Mouse (Mus musculus): Measurements from ENCODE around the gene Rad51. TPM values are rescaled to one million over a fixed set of nuclear protein-coding genes. Genes with fewer than 3 reads are reported as not detected.
A peak's percentile ranks its signal among the peaks of the same experiment; 100 is the strongest.

Rad51 gene
- polyA plus RNA-seq, 1 experiment from 2014 or later = 10.6 TPM

DNA sequence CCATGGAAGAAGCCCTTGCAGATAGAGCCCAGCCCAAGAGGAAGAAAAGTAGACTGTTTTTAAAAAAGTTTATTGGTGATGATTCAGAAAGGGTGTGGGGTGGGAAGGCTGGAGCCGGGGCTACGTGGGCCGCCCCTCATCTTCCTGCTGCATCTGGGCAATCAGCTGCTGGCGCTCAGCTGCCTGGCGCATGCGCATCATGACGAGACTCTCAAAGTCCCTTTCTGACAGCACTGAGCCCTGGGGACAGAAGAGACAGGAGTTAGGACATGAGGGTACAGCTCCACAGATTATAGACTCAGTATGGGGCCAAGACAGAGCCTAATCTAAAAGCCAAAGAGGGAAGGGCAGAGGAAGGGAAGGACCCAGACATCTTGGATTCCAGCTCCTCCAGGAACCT lies 59.9 kb downstream of the Rad51 start:
- Histone ChIP-seq H3K4me3 (ENCODE audit: low read length) (no peak overlapping the region), H3K36me3 (ENCODE audit: control insufficient read depth, insufficient read depth, low read length) (peaks cover 6% of the 10 kb centered on the region; the same call in 1 of the 2 replicates), H3K9me3 (ENCODE audit: control insufficient read depth, low read length) (no peaks in the 10 kb centered on the region), H3K4me2 (ENCODE audit: low read length) (no peak overlapping the region), H3K27ac (ENCODE audit: low read depth, low read length) (no peak overlapping the region), H3K9ac (ENCODE audit: low read depth, low read length) (no peak overlapping the region), H3K4me1 (ENCODE audit: control insufficient read depth, insufficient read depth, low read depth, low read length) (peaks cover 20% of the 10 kb centered on the region), H3K27me3 (replicated peaks; ENCODE audit: control insufficient read depth, insufficient read depth, low read length) (no peaks in the 10 kb centered on the region; the same call in 1 of the 2 replicates)
- whole genome bisulfite sequencing = 65% methylated on average over 7 of the region's 7 CpGs
- ATAC-seq = no peak

GRCm38 (mm10) chr2:119172862-119173576 lies 60.4 kb downstream of the Rad51 start:
- peak; percentile 34; the same call in 1 of the 2 replicates for ATAC-seq
- Histone ChIP-seq H3K4me3 (ENCODE audit: low read length) (no peak overlapping the region), H3K27ac (ENCODE audit: low read depth, low read length) (no peak overlapping the region), H3K36me3 (ENCODE audit: control insufficient read depth, insufficient read depth, low read length) (peaks cover 6% of the 10 kb centered on the region; the same call in 1 of the 2 replicates), H3K27me3 (replicated peaks; ENCODE audit: control insufficient read depth, insufficient read depth, low read length) (no peaks in the 10 kb centered on the region), H3K4me2 (ENCODE audit: low read length) (no peak overlapping the region), H3K4me1 (ENCODE audit: control insufficient read depth, insufficient read depth, low read depth, low read length) (peaks cover 18% of the 10 kb centered on the region), H3K9me3 (ENCODE audit: control insufficient read depth, low read length) (no peaks in the 10 kb centered on the region), H3K9ac (ENCODE audit: low read depth, low read length) (no peak overlapping the region; the same call in 1 of the 2 replicates)
- WGBS = 22% methylated on average over 13 of the region's 13 CpGs

DNA sequence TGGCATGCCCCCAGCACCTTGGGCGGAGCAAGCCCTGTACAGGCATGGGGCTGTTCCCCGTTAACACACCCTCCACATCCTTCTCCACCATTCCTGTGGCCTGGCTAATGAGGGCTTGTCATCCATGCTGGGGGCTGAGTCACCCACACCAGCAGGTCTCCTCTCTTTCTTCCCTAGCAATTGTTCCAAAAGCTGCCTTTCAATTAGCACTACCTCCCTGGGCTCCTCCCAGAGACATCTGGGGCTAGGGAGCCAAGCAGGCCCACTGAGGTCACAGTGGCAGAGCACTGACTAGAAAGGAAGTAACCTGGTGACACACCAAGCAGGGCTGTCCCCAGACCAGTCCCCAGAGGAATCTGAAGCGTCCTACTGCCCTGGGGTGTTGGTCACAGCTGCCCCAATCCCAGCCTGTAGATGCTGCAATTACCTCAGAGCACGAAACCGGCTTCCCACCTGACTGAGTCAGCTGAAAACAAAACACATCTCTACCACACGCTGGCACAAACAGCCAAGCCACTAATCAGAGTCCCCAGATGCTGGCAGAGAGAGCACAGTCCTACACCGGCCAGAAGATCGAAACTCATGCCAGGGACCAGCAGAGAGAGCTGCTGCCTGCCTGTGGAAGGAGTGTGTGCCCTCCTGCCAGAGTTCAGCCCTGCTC lies 61.5 kb downstream of the Rad51 start, which contains the start of gene Gm14137:
TSS of gene Gm14137 (plus strand) at position 519 of the 661 bp plus-strand sequence.
- H3K4me2 ChIP-seq (ENCODE audit: low read length) = no peak within 1 kb of the TSS
- ATAC-seq = no peak; the same call in 1 of the 2 replicates

DNA sequence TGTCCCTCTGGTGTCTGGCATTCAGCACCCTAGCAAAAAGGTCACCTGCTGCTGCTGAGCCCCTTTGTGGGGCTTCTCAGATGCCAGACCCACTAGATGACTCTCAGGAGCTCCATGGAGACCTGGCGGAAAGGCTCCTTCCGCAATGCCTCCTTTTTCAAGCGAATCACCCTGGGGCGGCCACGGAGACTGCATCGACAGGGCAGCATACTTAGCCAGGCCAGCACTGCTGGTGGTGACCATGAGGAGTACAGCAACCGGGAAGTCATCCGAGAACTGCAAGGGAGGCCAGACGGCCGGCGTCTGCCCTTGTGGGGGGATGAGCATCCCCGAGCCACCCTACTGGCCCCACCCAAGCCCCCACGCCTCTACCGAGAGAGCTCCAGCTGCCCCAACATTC lies 62.3 kb downstream of the Rad51 start:
- no peak overlapping the region for H3K27ac ChIP-seq (ENCODE audit: low read depth, low read length)
- WGBS = 51% methylated on average over 13 of the region's 14 CpGs
- H3K4me3 ChIP-seq (ENCODE audit: low read length) = no peak overlapping the region
- no peak overlapping the region for H3K9ac ChIP-seq (ENCODE audit: low read depth, low read length)
- H3K4me1 ChIP-seq (ENCODE audit: control insufficient read depth, insufficient read depth, low read depth, low read length) = peaks cover 18% of the 10 kb centered on the region
- no peak for ATAC-seq
- no peaks in the 10 kb centered on the region for H3K9me3 ChIP-seq (ENCODE audit: control insufficient read depth, low read length)
- H3K36me3 ChIP-seq (ENCODE audit: control insufficient read depth, insufficient read depth, low read length) = peaks cover 9% of the 10 kb centered on the region
- no peak overlapping the region for H3K4me2 ChIP-seq (ENCODE audit: low read length)
- no peaks in the 10 kb centered on the region for H3K27me3 ChIP-seq (replicated peaks; ENCODE audit: control insufficient read depth, insufficient read depth, low read length)

More for the DNA sequence above, 61.5 kb downstream of the Rad51 start, which contains the start of gene Gm14137:
- no peak within 1 kb of the TSS for H3K27ac ChIP-seq (ENCODE audit: low read depth, low read length)
- no peaks in the 10 kb centered on the region for H3K27me3 ChIP-seq (replicated peaks; ENCODE audit: control insufficient read depth, insufficient read depth, low read length)
- no peak within 1 kb of the TSS for H3K4me3 ChIP-seq (ENCODE audit: low read length)
- H3K9me3 ChIP-seq (ENCODE audit: control insufficient read depth, low read length) = no peaks in the 10 kb centered on the region
- H3K4me1 ChIP-seq (ENCODE audit: control insufficient read depth, insufficient read depth, low read depth, low read length) = peaks cover 18% of the 10 kb centered on the region
- H3K36me3 ChIP-seq (ENCODE audit: control insufficient read depth, insufficient read depth, low read length) = peaks cover 6% of the 10 kb centered on the region; the same call in 1 of the 2 replicates
- WGBS = 41% methylated on average over 8 of the region's 8 CpGs
- H3K9ac ChIP-seq (ENCODE audit: low read depth, low read length) = no peak within 1 kb of the TSS; the same call in 1 of the 2 replicates

GRCm38 (mm10) chr2:119175614-119176013 lies 63.0 kb downstream of the Rad51 start:
- peaks cover 12% of the 10 kb centered on the region for H3K36me3 ChIP-seq (ENCODE audit: control insufficient read depth, insufficient read depth, low read length)
- no peak for ATAC-seq
- H3K27ac ChIP-seq (ENCODE audit: low read depth, low read length) = no peak overlapping the region
- no peaks in the 10 kb centered on the region for H3K9me3 ChIP-seq (ENCODE audit: control insufficient read depth, low read length)
- H3K9ac ChIP-seq (ENCODE audit: low read depth, low read length) = no peak overlapping the region
- peaks cover 18% of the 10 kb centered on the region for H3K4me1 ChIP-seq (ENCODE audit: control insufficient read depth, insufficient read depth, low read depth, low read length)
- no peak overlapping the region for H3K4me3 ChIP-seq (ENCODE audit: low read length)
- WGBS = 71% methylated on average over 6 of the region's 6 CpGs
- H3K4me2 ChIP-seq (ENCODE audit: low read length) = no peak overlapping the region
- no peaks in the 10 kb centered on the region for H3K27me3 ChIP-seq (replicated peaks; ENCODE audit: control insufficient read depth, insufficient read depth, low read length)

- ATAC-seq = no peak
Observed at GRCm38 (mm10) chr2:119176761-119177160, 64.2 kb downstream of the Rad51 start.

DNA sequence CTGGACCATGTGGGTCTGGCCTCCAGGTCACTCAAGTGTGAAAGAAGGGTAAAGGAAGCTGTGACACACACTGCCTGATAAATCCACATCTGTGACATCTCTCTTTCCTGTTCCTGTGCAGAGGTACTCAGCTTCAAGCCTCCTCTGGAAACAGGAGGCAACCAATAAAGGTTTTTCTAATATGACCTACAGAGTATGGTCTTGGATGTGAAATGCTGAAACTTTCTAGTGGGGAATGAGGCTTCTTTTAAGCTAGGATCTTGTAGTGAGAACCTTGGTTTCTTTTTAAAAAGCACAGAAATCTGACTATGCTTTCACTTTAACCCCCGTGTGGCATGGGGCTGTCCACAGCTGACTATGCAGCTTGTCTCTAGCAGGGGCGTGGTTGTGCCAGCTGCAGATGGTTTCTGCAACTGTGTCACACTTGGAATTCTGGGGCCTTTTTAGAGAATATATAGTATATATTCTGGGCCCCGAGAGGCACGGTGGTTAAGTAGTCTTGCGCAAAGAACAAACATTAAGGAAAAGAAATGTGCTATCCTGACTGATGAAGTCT lies 64.9 kb downstream of the Rad51 start:
- Histone ChIP-seq H3K4me2 (ENCODE audit: low read length) (no peak overlapping the region), H3K36me3 (ENCODE audit: control insufficient read depth, insufficient read depth, low read length) (peaks cover 12% of the 10 kb centered on the region), H3K4me3 (ENCODE audit: low read length) (no peak overlapping the region), H3K9me3 (ENCODE audit: control insufficient read depth, low read length) (no peaks in the 10 kb centered on the region), H3K9ac (ENCODE audit: low read depth, low read length) (no peak overlapping the region), H3K4me1 (ENCODE audit: control insufficient read depth, insufficient read depth, low read depth, low read length) (peaks cover 16% of the 10 kb centered on the region), H3K27me3 (replicated peaks; ENCODE audit: control insufficient read depth, insufficient read depth, low read length) (no peaks in the 10 kb centered on the region), H3K27ac (ENCODE audit: low read depth, low read length) (no peak overlapping the region)
- 81% methylated on average over 5 of the region's 5 CpGs for WGBS
- ATAC-seq = no peak

More at GRCm38 (mm10) chr2:119176761-119177160, 64.2 kb downstream of the Rad51 start:
- no peak overlapping the region for H3K4me2 ChIP-seq (ENCODE audit: low read length)
- 54% methylated on average over 3 of the region's 3 CpGs for WGBS
- H3K9me3 ChIP-seq (ENCODE audit: control insufficient read depth, low read length) = no peaks in the 10 kb centered on the region
- peaks cover 12% of the 10 kb centered on the region for H3K36me3 ChIP-seq (ENCODE audit: control insufficient read depth, insufficient read depth, low read length)
- no peak overlapping the region for H3K27ac ChIP-seq (ENCODE audit: low read depth, low read length)
- no peak overlapping the region for H3K9ac ChIP-seq (ENCODE audit: low read depth, low read length)
- H3K4me1 ChIP-seq (ENCODE audit: control insufficient read depth, insufficient read depth, low read depth, low read length) = peaks cover 18% of the 10 kb centered on the region
- no peaks in the 10 kb centered on the region for H3K27me3 ChIP-seq (replicated peaks; ENCODE audit: control insufficient read depth, insufficient read depth, low read length)
- H3K4me3 ChIP-seq (ENCODE audit: low read length) = no peak overlapping the region

DNA sequence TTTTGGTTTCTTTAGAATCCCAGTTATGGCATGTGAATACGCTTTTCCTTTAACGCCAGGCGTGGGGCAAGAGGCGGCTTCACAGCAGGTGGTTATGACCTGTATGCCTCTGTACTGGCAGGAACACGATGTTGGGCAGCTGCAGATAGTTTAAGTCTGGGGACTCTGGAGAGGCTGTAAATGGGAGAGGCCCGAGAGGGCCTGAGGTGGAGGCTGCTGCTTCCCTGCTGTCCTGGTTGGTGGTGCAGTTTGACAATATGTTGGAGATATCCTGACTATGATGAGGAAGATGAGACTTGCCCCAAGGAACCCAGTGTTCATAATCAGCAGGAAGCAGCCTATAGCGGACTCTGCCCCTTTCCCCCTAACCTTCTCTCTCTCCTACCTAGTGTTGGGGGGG lies 70.3 kb downstream of the Rad51 start:
- no peak for ATAC-seq
- 74% methylated on average over 7 of the region's 7 CpGs for WGBS
- Histone ChIP-seq H3K4me3 (ENCODE audit: low read length) (no peak overlapping the region), H3K36me3 (ENCODE audit: control insufficient read depth, insufficient read depth, low read length) (peaks cover 16% of the 10 kb centered on the region), H3K9me3 (ENCODE audit: control insufficient read depth, low read length) (no peaks in the 10 kb centered on the region), H3K9ac (ENCODE audit: low read depth, low read length) (no peak overlapping the region), H3K27me3 (replicated peaks; ENCODE audit: control insufficient read depth, insufficient read depth, low read length) (no peaks in the 10 kb centered on the region), H3K4me1 (ENCODE audit: control insufficient read depth, insufficient read depth, low read depth, low read length) (no peaks in the 10 kb centered on the region), H3K4me2 (ENCODE audit: low read length) (no peak overlapping the region), H3K27ac (ENCODE audit: low read depth, low read length) (no peak overlapping the region)

All from hindbrain, embryonic 16.5 days (tissue).